Mouse (Mus musculus) midbrain, embryonic 10.5 days (tissue): ENCODE results near the gene Dip2c. TPM values are rescaled to one million over a fixed set of nuclear protein-coding genes. Genes with fewer than 3 reads are reported as not detected.
A peak's percentile ranks its signal among the peaks of the same experiment; 100 is the strongest.

ENCODE experiments used
- DNase-seq: peaks from one replicate; pipeline ENCODE4 v3.0.0-alpha.2; 2017; ENCODE audit warnings: low spot score
- H3K27ac ChIP-seq: fragments of 300-500 bp; sonication (generic); replicated peaks from 2 replicates; pipeline ENCODE4 v1.5.1; 2016; ENCODE audit warnings: mild to moderate bottlenecking
- H3K27me3 ChIP-seq: fragments of 300-500 bp; sonication (generic); 2 replicates; pipeline ENCODE4 v1.6.1; 2016; ENCODE audit warnings: low read depth, mild to moderate bottlenecking; ENCODE audit not compliant: poor library complexity, severe bottlenecking
- H3K36me3 ChIP-seq: fragments of 300-500 bp; sonication (generic); 2 replicates; pipeline ENCODE4 v1.6.1; 2016; ENCODE audit warnings: mild to moderate bottlenecking, moderate library complexity
- H3K4me1 ChIP-seq: fragments of 300-500 bp; sonication (generic); 2 replicates; pipeline ENCODE4 v1.6.1; 2016
- H3K4me3 ChIP-seq: fragments of 300-500 bp; sonication (generic); 2 replicates; pipeline ENCODE4 v1.5.1; 2016; ENCODE audit warnings: mild to moderate bottlenecking, moderate library complexity
- H3K9me3 ChIP-seq: fragments of 300-500 bp; sonication (generic); replicated peaks from 2 replicates; pipeline ENCODE4 v1.6.1; 2016; ENCODE audit warnings: mild to moderate bottlenecking
- WGBS: fragments of 180-500 bp; shearing (Covaris S2); methylation state at CpG from one replicate; pipeline ENCODE4 v1.1.7; 2016; 5-methylcytosine and 5-hydroxymethylcytosine counted together
- polyA plus RNA-seq: library from polyadenylated mRNA; unstranded; fragments of >200 nt; fragmentation: Nextera tagmentation; extraction: Ambion mirVana; gene quantifications from 2 replicates; pipeline ENCODE4 v1.2.1, GENCODE M21; 2016

Dip2c gene
- polyA plus RNA-seq, 1 experiment from 2014 or later: 4.0 TPM

- peaks cover 7% of the 10 kb centered on the region; the same call in 1 of the 2 replicates for H3K4me1 ChIP-seq
- 71% methylated on average over 3 of the region's 3 CpGs for WGBS
- no peak for DNase-seq
- H3K27me3 ChIP-seq: no peaks in the 10 kb centered on the region
- no peak overlapping the region for H3K4me3 ChIP-seq
- no peaks in the 10 kb centered on the region for H3K9me3 ChIP-seq
- peaks cover 18% of the 10 kb centered on the region for H3K36me3 ChIP-seq
- no peak overlapping the region for H3K27ac ChIP-seq
These were observed 325.0 kb downstream of the Dip2c start for GRCm38 (mm10) chr13:9601350-9601749.

DNA sequence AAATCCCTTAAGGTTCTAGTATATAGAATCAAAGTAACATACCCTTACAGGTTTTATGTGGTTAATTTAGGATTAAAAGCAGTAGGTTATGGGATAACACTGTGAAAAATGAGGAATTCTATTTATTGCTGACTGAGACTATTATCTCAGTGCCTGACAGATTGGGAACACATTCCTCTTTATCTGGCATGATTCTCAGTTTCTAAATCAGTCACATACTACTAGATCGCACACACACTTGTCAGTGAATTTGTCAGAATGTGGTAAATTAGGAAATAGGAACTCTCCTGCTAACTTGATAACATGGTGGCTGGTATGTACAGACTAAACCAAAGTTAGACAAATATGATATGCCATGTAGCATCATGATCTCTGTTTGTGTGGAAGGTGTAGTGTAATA is 334.9 kb downstream of the Dip2c start:
- H3K27ac ChIP-seq: no peak overlapping the region
- peaks cover 9% of the 10 kb centered on the region for H3K36me3 ChIP-seq
- H3K4me3 ChIP-seq: no peak overlapping the region
- H3K9me3 ChIP-seq: no peaks in the 10 kb centered on the region
- DNase-seq: no peak
- WGBS: 91% methylated on average over 1 of the region's 1 CpGs
- H3K27me3 ChIP-seq: no peaks in the 10 kb centered on the region
- H3K4me1 ChIP-seq: 0 out of 2 replicates have a peak, but pooled peaks cover 3% of the 10 kb centered on the region

- Histone ChIP-seq H3K4me3 (no peak overlapping the region), H3K4me1 (peaks cover 5% of the 10 kb centered on the region), H3K36me3 (peaks cover 10% of the 10 kb centered on the region), H3K27ac (no peak overlapping the region), H3K9me3 (no peaks in the 10 kb centered on the region), H3K27me3 (no peaks in the 10 kb centered on the region)
- 45% methylated on average over 2 of the region's 2 CpGs for WGBS
- no peak for DNase-seq
These were observed 356.4 kb downstream of the Dip2c start for GRCm38 (mm10) chr13:9632684-9633083.

GRCm38 (mm10) chr13:9635951-9636350 is 359.6 kb downstream of the Dip2c start:
- H3K27me3 ChIP-seq: no peaks in the 10 kb centered on the region
- 90% methylated on average over 2 of the region's 2 CpGs for WGBS
- H3K4me3 ChIP-seq: no peak overlapping the region
- no peak overlapping the region for H3K27ac ChIP-seq
- H3K36me3 ChIP-seq: no peaks in the 10 kb centered on the region
- no peak for DNase-seq
- peaks cover 5% of the 10 kb centered on the region for H3K4me1 ChIP-seq
- no peaks in the 10 kb centered on the region for H3K9me3 ChIP-seq

- no peaks in the 10 kb centered on the region for H3K27me3 ChIP-seq
- no peaks in the 10 kb centered on the region for H3K9me3 ChIP-seq
- no peak overlapping the region for H3K27ac ChIP-seq
- H3K36me3 ChIP-seq: no peaks in the 10 kb centered on the region
- WGBS: 61% methylated on average over 4 of the region's 4 CpGs
- H3K4me3 ChIP-seq: no peak overlapping the region
- peaks cover 5% of the 10 kb centered on the region for H3K4me1 ChIP-seq
- peak; percentile 15 for DNase-seq
These were observed 360.2 kb downstream of the Dip2c start for GRCm38 (mm10) chr13:9636505-9636904.

DNA sequence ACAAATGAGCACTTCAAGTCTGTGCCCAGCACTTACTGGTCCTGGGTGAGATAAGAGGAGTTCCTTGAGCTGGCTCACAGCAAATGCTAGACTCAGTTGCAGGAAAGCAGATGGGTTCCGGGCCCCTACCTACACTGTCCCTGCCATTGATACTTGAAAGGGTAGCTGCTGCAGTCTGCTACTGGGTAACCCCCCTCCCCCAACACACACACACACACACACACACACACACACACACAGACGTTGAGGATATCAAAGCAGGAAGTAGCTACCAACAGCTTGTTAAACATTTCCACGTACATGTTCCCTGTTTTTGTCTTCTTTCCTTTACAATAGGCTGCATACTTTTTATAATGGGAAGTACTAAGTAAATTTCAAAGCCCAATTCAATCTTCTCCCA is 361.6 kb downstream of the Dip2c start:
- no peak overlapping the region for H3K27ac ChIP-seq
- 75% methylated on average over 3 of the region's 3 CpGs for WGBS
- no peaks in the 10 kb centered on the region for H3K9me3 ChIP-seq
- H3K27me3 ChIP-seq: no peaks in the 10 kb centered on the region
- H3K36me3 ChIP-seq: no peaks in the 10 kb centered on the region
- no peaks in the 10 kb centered on the region for H3K4me1 ChIP-seq
- no peak overlapping the region for H3K4me3 ChIP-seq
- no peak for DNase-seq

- WGBS: 95% methylated on average over 13 of the region's 13 CpGs
These were observed 372.4 kb downstream of the Dip2c start for GRCm38 (mm10) chr13:9648716-9649115.

GRCm38 (mm10) chr13:9649894-9650293 is 373.6 kb downstream of the Dip2c start:
- no peaks in the 10 kb centered on the region for H3K27me3 ChIP-seq

More at GRCm38 (mm10) chr13:9648716-9649115, 372.4 kb downstream of the Dip2c start:
- no peaks in the 10 kb centered on the region for H3K9me3 ChIP-seq
- no peak overlapping the region for H3K27ac ChIP-seq
- DNase-seq: no peak
- no peaks in the 10 kb centered on the region for H3K4me1 ChIP-seq
- H3K4me3 ChIP-seq: no peak overlapping the region
- H3K36me3 ChIP-seq: 0 out of 2 replicates have a peak, but pooled peaks cover 4% of the 10 kb centered on the region
- H3K27me3 ChIP-seq: no peaks in the 10 kb centered on the region

GRCm38 (mm10) chr13:9650580-9650979 is 374.3 kb downstream of the Dip2c start:
- H3K27me3 ChIP-seq: no peaks in the 10 kb centered on the region
- H3K36me3 ChIP-seq: no peaks in the 10 kb centered on the region
- H3K9me3 ChIP-seq: no peaks in the 10 kb centered on the region
- DNase-seq: no peak
- no peak overlapping the region for H3K4me3 ChIP-seq
- H3K4me1 ChIP-seq: no peaks in the 10 kb centered on the region
- H3K27ac ChIP-seq: no peak overlapping the region

More at GRCm38 (mm10) chr13:9649894-9650293, 373.6 kb downstream of the Dip2c start:
- WGBS: 90% methylated on average over 1 of the region's 1 CpGs
- Histone ChIP-seq H3K36me3 (0 out of 2 replicates have a peak, but pooled peaks cover 4% of the 10 kb centered on the region), H3K27ac (no peak overlapping the region), H3K4me1 (no peaks in the 10 kb centered on the region), H3K9me3 (no peaks in the 10 kb centered on the region), H3K4me3 (no peak overlapping the region)
- DNase-seq: no peak

- no peak overlapping the region for H3K27ac ChIP-seq
- no peaks in the 10 kb centered on the region for H3K27me3 ChIP-seq
- no peaks in the 10 kb centered on the region for H3K9me3 ChIP-seq
- H3K4me1 ChIP-seq: no peaks in the 10 kb centered on the region
- no peak for DNase-seq
- no peak overlapping the region for H3K4me3 ChIP-seq
- peaks cover 12% of the 10 kb centered on the region for H3K36me3 ChIP-seq
- 88% methylated on average over 3 of the region's 3 CpGs for WGBS
These were observed 376.7 kb downstream of the Dip2c start for GRCm38 (mm10) chr13:9653018-9653417.

DNA sequence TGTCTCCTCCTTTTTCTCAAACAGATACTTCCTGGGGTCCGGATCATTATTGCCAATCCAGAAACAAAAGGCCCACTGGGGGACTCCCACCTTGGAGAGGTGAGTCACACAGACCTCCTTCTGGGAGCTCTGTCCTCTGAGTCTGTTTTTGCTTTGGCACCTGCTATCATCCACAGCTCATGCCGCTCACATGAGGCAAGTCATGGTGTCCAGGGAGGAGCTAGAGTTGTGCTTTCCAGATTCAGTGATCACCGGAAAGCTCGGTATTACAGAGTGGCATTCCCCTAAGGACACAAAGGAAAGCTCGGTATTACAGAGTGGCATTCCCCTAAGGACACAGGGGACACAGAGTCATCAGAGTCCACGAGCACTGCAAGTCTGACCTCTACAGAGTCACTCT is 380.3 kb downstream of the Dip2c start:
- peaks cover 26% of the 10 kb centered on the region for H3K36me3 ChIP-seq
- WGBS: 92% methylated on average over 6 of the region's 6 CpGs
- no peak overlapping the region for H3K4me3 ChIP-seq
- no peaks in the 10 kb centered on the region for H3K4me1 ChIP-seq
- DNase-seq: no peak
- no peaks in the 10 kb centered on the region for H3K27me3 ChIP-seq
- H3K27ac ChIP-seq: no peak overlapping the region
- no peaks in the 10 kb centered on the region for H3K9me3 ChIP-seq

- no peak overlapping the region for H3K4me3 ChIP-seq
- H3K36me3 ChIP-seq: peaks cover 42% of the 10 kb centered on the region
- H3K27ac ChIP-seq: no peak overlapping the region
- no peak for DNase-seq
- H3K4me1 ChIP-seq: no peaks in the 10 kb centered on the region
- H3K27me3 ChIP-seq: no peaks in the 10 kb centered on the region
- H3K9me3 ChIP-seq: no peaks in the 10 kb centered on the region
- WGBS: 83% methylated on average over 1 of the region's 1 CpGs
These were observed 384.4 kb downstream of the Dip2c start for GRCm38 (mm10) chr13:9660711-9661110.

DNA sequence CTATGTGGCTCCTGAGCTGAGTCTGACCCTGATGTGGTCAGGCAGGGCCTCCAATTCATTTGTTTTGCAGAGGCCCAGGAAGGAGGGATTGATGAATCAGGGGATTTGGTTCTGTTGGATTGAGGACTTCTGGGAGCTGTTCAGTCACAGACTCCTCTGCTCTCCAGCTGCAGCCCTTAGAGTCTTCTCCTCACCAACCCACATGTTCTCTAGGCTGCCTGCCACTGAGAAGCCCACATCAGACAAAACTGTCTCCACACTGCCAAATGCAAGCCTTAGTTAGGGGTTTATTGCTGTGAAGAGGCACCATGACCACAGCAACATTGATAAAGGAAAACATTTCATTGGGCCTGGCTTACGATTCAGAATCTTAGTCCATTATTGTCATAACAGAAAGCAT is 387.3 kb downstream of the Dip2c start:
- no peaks in the 10 kb centered on the region for H3K4me1 ChIP-seq
- no peak overlapping the region for H3K4me3 ChIP-seq
- H3K27me3 ChIP-seq: no peaks in the 10 kb centered on the region
- H3K27ac ChIP-seq: no peak overlapping the region
- 89% methylated on average over 1 of the region's 1 CpGs for WGBS
- no peak for DNase-seq
- H3K36me3 ChIP-seq: peaks cover 36% of the 10 kb centered on the region
- H3K9me3 ChIP-seq: no peaks in the 10 kb centered on the region

DNA sequence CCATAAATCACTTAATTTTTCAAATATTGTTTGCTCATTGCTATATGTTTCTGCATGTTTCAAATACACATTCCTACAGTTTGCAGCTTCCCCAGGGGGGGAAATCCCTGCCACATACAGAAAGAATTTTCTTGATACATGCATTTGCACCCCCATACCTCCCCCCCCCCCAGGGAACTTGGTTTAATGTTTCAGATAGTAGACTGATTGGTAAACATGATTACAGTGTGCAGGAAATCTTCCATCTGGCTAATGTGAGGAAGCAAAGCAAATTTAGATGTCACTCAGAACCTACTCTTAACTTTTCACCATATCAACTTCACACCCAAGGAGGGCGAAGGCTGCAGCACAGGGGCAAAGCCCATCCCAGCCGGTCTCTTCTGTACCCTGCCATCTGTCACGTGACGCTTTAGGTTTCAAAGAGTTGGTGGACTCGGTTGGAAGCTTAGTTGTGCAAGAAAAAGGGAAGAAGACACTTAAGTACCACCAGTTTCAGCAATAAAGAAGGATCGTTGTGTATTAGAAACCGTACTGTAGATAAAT is 391.7 kb downstream of the Dip2c start:
- H3K27me3 ChIP-seq: no peaks in the 10 kb centered on the region
- H3K36me3 ChIP-seq: 0 out of 2 replicates have a peak, but pooled peaks cover 12% of the 10 kb centered on the region
- WGBS: 88% methylated on average over 7 of the region's 7 CpGs
- no peak overlapping the region for H3K4me3 ChIP-seq
- no peak for DNase-seq
- no peaks in the 10 kb centered on the region for H3K4me1 ChIP-seq
- no peak overlapping the region for H3K27ac ChIP-seq
- no peaks in the 10 kb centered on the region for H3K9me3 ChIP-seq
